Mouse (Mus musculus): Measurements from ENCODE around the gene Cyp2b19. TPM values are rescaled to one million over a fixed set of nuclear protein-coding genes. Genes with fewer than 3 reads are reported as not detected.

Gene Cyp2b19
- total RNA-seq, 2 experiments from 2014 or later = not detected

Other genes starting within 250 kb of the Cyp2b19 start
- gene Nlrp9a, start 222.1 kb upstream of the Cyp2b19 start, total RNA-seq (2015) = not detected in 2 replicates
- not detected in 2 replicates for gene Nlrp9a, start 222.1 kb upstream of the Cyp2b19 start, total RNA-seq (2017)
- gene Vmn1r185, start 138.7 kb upstream of the Cyp2b19 start, total RNA-seq (2015) = not detected in 2 replicates
- not detected in 2 replicates for gene Vmn1r185, start 138.7 kb upstream of the Cyp2b19 start, total RNA-seq (2017)
- gene Cyp2b23, start 70.7 kb upstream of the Cyp2b19 start, total RNA-seq (2015) = not detected in 2 replicates
- not detected in 2 replicates for gene Cyp2b23, start 70.7 kb upstream of the Cyp2b19 start, total RNA-seq (2017)
- gene Cyp2g1, start 51.8 kb downstream of the Cyp2b19 start, total RNA-seq (2015) = not detected in 2 replicates
- gene Cyp2g1, start 51.8 kb downstream of the Cyp2b19 start, total RNA-seq (2017) = not detected in 2 replicates
- not detected in 2 replicates for gene Cyp2a5, start 78.2 kb downstream of the Cyp2b19 start, total RNA-seq (2015)
- not detected in 2 replicates for gene Cyp2a5, start 78.2 kb downstream of the Cyp2b19 start, total RNA-seq (2017)
- not detected in 2 replicates for gene Cyp2a22, start 182.2 kb downstream of the Cyp2b19 start, total RNA-seq (2015)
- gene Cyp2a22, start 182.2 kb downstream of the Cyp2b19 start, total RNA-seq (2017) = not detected in 2 replicates

Data from megakaryocyte progenitor cell, adult 5-6 weeks (primary cell).